Mouse (Mus musculus): ENCODE data around the gene Armc9. TPM values are rescaled to one million over a fixed set of nuclear protein-coding genes. Genes with fewer than 3 reads are reported as not detected.

The Armc9 gene
- polyA plus RNA-seq, 1 experiment from 2014 or later, result 30.5 TPM

DNA sequence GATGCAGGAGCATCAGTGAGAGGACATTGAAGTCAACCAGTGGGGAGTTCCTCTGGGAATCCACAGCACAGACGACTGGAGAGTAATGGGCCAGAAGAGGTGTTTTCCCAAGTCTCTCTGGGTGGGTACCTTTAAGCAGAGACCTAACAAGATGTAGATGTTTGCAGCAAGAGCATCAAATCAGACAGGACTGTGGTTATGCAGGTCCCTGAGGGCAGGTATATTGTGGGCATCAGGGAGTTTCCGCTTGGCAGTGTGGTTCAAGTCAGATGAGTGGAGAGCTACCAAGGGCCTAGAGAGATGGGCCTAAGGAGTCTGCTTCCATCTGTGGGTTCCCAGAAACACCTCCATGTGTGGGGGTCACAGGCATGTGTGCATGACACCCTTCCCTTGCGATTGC is 1.5 kb downstream of the Armc9 start:
- WGBS, result 88% methylated on average over 3 of the region's 3 CpGs
- H3K27ac ChIP-seq (ENCODE audit: low read depth, low read length), result no peak overlapping the region
- H3K4me1 ChIP-seq (ENCODE audit: control insufficient read depth, insufficient read depth, low read length), result peaks cover 5% of the 10 kb centered on the region; the same call in 1 of the 2 replicates
- no peaks in the 10 kb centered on the region for H3K9me3 ChIP-seq (ENCODE audit: control insufficient read depth, low read length)
- H3K27me3 ChIP-seq (ENCODE audit: control insufficient read depth, insufficient read depth, low read length), result no peaks in the 10 kb centered on the region
- H3K36me3 ChIP-seq (ENCODE audit: control insufficient read depth, insufficient read depth, low read length), result peaks cover 21% of the 10 kb centered on the region; the same call in 1 of the 2 replicates
- no peak overlapping the region for H3K4me3 ChIP-seq (ENCODE audit: low read length)
- ATAC-seq (ENCODE audit: low FRiP score, low TSS enrichment), result no peak
- peak overlapping the region; percentile 13; the same call in 1 of the 2 replicates for H3K9ac ChIP-seq (ENCODE audit: low read depth, low read length)
- H3K4me2 ChIP-seq (replicated peaks; ENCODE audit: low read depth, low read length), result no peak overlapping the region

GRCm38 (mm10) chr1:86156595-86156994 is 2.0 kb downstream of the Armc9 start:
- Histone ChIP-seq H3K9ac (ENCODE audit: low read depth, low read length) (no peak overlapping the region), H3K36me3 (ENCODE audit: control insufficient read depth, insufficient read depth, low read length) (peaks cover 25% of the 10 kb centered on the region), H3K27ac (ENCODE audit: low read depth, low read length) (no peak overlapping the region), H3K27me3 (ENCODE audit: control insufficient read depth, insufficient read depth, low read length) (no peaks in the 10 kb centered on the region), H3K9me3 (ENCODE audit: control insufficient read depth, low read length) (no peaks in the 10 kb centered on the region), H3K4me3 (ENCODE audit: low read length) (no peak overlapping the region), H3K4me1 (ENCODE audit: control insufficient read depth, insufficient read depth, low read length) (peaks cover 5% of the 10 kb centered on the region; the same call in 1 of the 2 replicates), H3K4me2 (replicated peaks; ENCODE audit: low read depth, low read length) (no peak overlapping the region)
- 93% methylated on average over 6 of the region's 6 CpGs for WGBS
- no peak for ATAC-seq (ENCODE audit: low FRiP score, low TSS enrichment)

DNA sequence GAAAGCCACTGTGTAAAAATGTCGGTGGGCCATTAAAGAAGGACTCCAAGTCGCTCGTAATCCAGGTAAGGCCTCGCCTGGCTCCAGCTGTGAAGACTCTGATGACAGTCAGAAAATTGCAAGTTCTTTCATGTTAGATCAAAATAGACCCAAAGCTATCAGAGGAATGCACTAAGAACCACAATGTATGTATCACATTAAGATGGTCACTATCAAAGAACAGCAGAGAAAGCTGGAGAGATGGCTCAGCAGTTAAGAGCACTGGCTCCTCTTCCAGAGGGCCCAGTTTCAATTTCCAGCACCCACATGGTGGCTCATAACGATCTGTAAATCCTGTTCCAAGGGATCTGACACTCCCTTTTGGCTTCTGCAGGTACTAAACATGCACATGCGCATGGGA is 5.5 kb downstream of the Armc9 start:
- 92% methylated on average over 6 of the region's 6 CpGs for WGBS
- no peaks in the 10 kb centered on the region for H3K27me3 ChIP-seq (ENCODE audit: control insufficient read depth, insufficient read depth, low read length)
- peaks cover 41% of the 10 kb centered on the region for H3K36me3 ChIP-seq (ENCODE audit: control insufficient read depth, insufficient read depth, low read length)
- peaks cover 5% of the 10 kb centered on the region; the same call in 1 of the 2 replicates for H3K4me1 ChIP-seq (ENCODE audit: control insufficient read depth, insufficient read depth, low read length)
- no peaks in the 10 kb centered on the region for H3K9me3 ChIP-seq (ENCODE audit: control insufficient read depth, low read length)
- no peak for ATAC-seq (ENCODE audit: low FRiP score, low TSS enrichment)
- no peak overlapping the region for H3K4me2 ChIP-seq (replicated peaks; ENCODE audit: low read depth, low read length)
- no peak overlapping the region for H3K27ac ChIP-seq (ENCODE audit: low read depth, low read length)
- H3K9ac ChIP-seq (ENCODE audit: low read depth, low read length), result no peak overlapping the region
- H3K4me3 ChIP-seq (ENCODE audit: low read length), result no peak overlapping the region

DNA sequence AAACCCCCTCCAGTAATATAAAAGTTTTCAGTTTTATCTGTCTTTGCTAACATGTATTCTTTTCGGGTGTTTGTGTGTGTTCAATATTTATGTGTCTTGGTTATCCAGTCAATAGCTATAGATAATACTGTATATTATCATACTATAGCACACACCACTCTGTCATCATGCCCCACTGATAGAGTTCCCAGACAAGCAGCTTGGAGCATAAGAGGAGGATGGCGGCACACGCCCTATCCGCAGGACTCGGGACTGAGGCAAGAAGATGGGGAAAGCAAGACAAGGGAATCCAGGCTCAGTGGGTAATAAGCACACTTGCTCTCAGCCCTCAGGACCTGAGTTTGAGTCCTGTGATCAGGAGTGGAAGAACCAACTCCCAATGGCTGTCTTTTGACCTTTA is 5.9 kb downstream of the Armc9 start:
- WGBS, result 95% methylated on average over 5 of the region's 5 CpGs
- no peak overlapping the region for H3K27ac ChIP-seq (ENCODE audit: low read depth, low read length)
- H3K4me3 ChIP-seq (ENCODE audit: low read length), result no peak overlapping the region
- H3K9me3 ChIP-seq (ENCODE audit: control insufficient read depth, low read length), result no peaks in the 10 kb centered on the region
- peaks cover under 1% of the 10 kb centered on the region; the same call in 1 of the 2 replicates for H3K4me1 ChIP-seq (ENCODE audit: control insufficient read depth, insufficient read depth, low read length)
- H3K27me3 ChIP-seq (ENCODE audit: control insufficient read depth, insufficient read depth, low read length), result no peaks in the 10 kb centered on the region
- no peak overlapping the region for H3K9ac ChIP-seq (ENCODE audit: low read depth, low read length)
- ATAC-seq (ENCODE audit: low FRiP score, low TSS enrichment), result no peak
- peaks cover 44% of the 10 kb centered on the region for H3K36me3 ChIP-seq (ENCODE audit: control insufficient read depth, insufficient read depth, low read length)
- H3K4me2 ChIP-seq (replicated peaks; ENCODE audit: low read depth, low read length), result no peak overlapping the region

DNA sequence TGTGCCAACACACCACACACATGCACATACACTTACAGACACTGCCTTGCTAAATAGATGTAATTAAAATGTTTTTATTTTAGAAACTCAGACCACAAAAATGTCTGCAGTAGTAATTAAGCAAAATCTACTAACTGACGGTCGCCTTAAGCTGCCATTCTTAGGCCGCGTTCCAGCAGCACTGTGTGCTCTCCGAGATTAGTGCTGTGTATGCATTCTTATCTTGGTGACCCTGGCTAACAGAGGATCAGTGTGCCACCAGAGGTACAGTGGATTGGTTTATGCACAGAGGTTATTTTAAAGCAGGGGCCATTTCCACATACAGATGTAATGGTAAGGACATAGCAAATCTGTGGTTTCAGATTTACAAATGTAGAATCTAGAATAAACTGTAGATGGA is 6.5 kb downstream of the Armc9 start:
- Histone ChIP-seq H3K4me1 (ENCODE audit: control insufficient read depth, insufficient read depth, low read length) (no peaks in the 10 kb centered on the region), H3K4me2 (replicated peaks; ENCODE audit: low read depth, low read length) (no peak overlapping the region), H3K9ac (ENCODE audit: low read depth, low read length) (no peak overlapping the region), H3K4me3 (ENCODE audit: low read length) (no peak overlapping the region), H3K9me3 (ENCODE audit: control insufficient read depth, low read length) (no peaks in the 10 kb centered on the region), H3K36me3 (ENCODE audit: control insufficient read depth, insufficient read depth, low read length) (peaks cover 44% of the 10 kb centered on the region), H3K27ac (ENCODE audit: low read depth, low read length) (no peak overlapping the region), H3K27me3 (ENCODE audit: control insufficient read depth, insufficient read depth, low read length) (no peaks in the 10 kb centered on the region)
- 97% methylated on average over 5 of the region's 5 CpGs for WGBS
- ATAC-seq (ENCODE audit: low FRiP score, low TSS enrichment), result no peak

- Histone ChIP-seq H3K36me3 (ENCODE audit: control insufficient read depth, insufficient read depth, low read length) (peaks cover 42% of the 10 kb centered on the region), H3K9ac (ENCODE audit: low read depth, low read length) (no peak overlapping the region), H3K27me3 (ENCODE audit: control insufficient read depth, insufficient read depth, low read length) (no peaks in the 10 kb centered on the region), H3K4me2 (replicated peaks; ENCODE audit: low read depth, low read length) (no peak overlapping the region), H3K9me3 (ENCODE audit: control insufficient read depth, low read length) (no peaks in the 10 kb centered on the region), H3K27ac (ENCODE audit: low read depth, low read length) (no peak overlapping the region), H3K4me1 (ENCODE audit: control insufficient read depth, insufficient read depth, low read length) (no peaks in the 10 kb centered on the region), H3K4me3 (ENCODE audit: low read length) (no peak overlapping the region)
- WGBS, result 96% methylated on average over 5 of the region's 5 CpGs
- no peak for ATAC-seq (ENCODE audit: low FRiP score, low TSS enrichment)
These were observed 20.0 kb downstream of the Armc9 start for GRCm38 (mm10) chr1:86174602-86175001.

DNA sequence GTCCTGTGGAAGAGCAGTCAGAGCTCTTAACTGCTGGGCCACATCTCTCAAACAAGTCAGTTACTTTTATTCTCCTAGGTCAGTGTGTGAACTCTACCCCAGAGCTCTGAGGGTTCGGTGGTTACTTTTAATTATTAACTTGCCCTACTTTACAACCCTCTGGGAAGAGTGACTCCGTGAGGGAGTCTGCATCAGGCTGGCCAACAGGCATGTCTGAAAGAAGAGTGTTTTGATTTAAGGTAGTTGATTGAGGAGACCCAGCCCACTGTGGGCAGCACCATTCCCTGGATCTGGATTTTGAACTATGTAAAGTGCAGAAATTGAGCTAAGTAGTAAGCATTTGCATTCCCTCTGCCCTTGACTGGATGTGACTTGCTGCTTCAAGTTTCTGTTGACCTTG is 21.5 kb downstream of the Armc9 start:
- Histone ChIP-seq H3K9me3 (ENCODE audit: control insufficient read depth, low read length) (no peaks in the 10 kb centered on the region), H3K9ac (ENCODE audit: low read depth, low read length) (no peak overlapping the region), H3K4me2 (replicated peaks; ENCODE audit: low read depth, low read length) (no peak overlapping the region), H3K27ac (ENCODE audit: low read depth, low read length) (no peak overlapping the region), H3K4me3 (ENCODE audit: low read length) (no peak overlapping the region), H3K27me3 (ENCODE audit: control insufficient read depth, insufficient read depth, low read length) (no peaks in the 10 kb centered on the region), H3K36me3 (ENCODE audit: control insufficient read depth, insufficient read depth, low read length) (peaks cover 37% of the 10 kb centered on the region; the same call in 1 of the 2 replicates), H3K4me1 (ENCODE audit: control insufficient read depth, insufficient read depth, low read length) (no peaks in the 10 kb centered on the region)
- WGBS, result 66% methylated on average over 2 of the region's 2 CpGs
- ATAC-seq (ENCODE audit: low FRiP score, low TSS enrichment), result no peak

GRCm38 (mm10) chr1:86178462-86179253 is 24.1 kb downstream of the Armc9 start:
- WGBS, result 47% methylated on average over 7 of the region's 7 CpGs
- Histone ChIP-seq H3K4me1 (ENCODE audit: control insufficient read depth, insufficient read depth, low read length) (no peaks in the 10 kb centered on the region), H3K9me3 (ENCODE audit: control insufficient read depth, low read length) (no peaks in the 10 kb centered on the region), H3K4me3 (ENCODE audit: low read length) (no peak overlapping the region), H3K27me3 (ENCODE audit: control insufficient read depth, insufficient read depth, low read length) (no peaks in the 10 kb centered on the region), H3K4me2 (replicated peaks; ENCODE audit: low read depth, low read length) (no peak overlapping the region), H3K27ac (ENCODE audit: low read depth, low read length) (no peak overlapping the region), H3K9ac (ENCODE audit: low read depth, low read length) (no peak overlapping the region), H3K36me3 (ENCODE audit: control insufficient read depth, insufficient read depth, low read length) (peaks cover 24% of the 10 kb centered on the region; the same call in 1 of the 2 replicates)
- peak; percentile 54 for ATAC-seq (ENCODE audit: low FRiP score, low TSS enrichment)

- peaks cover 8% of the 10 kb centered on the region; the same call in 1 of the 2 replicates for H3K36me3 ChIP-seq (ENCODE audit: control insufficient read depth, insufficient read depth, low read length)
- H3K4me2 ChIP-seq (replicated peaks; ENCODE audit: low read depth, low read length), result no peak overlapping the region
- H3K4me3 ChIP-seq (ENCODE audit: low read length), result no peak overlapping the region
- H3K9ac ChIP-seq (ENCODE audit: low read depth, low read length), result no peak overlapping the region
- H3K4me1 ChIP-seq (ENCODE audit: control insufficient read depth, insufficient read depth, low read length), result no peaks in the 10 kb centered on the region
- no peaks in the 10 kb centered on the region for H3K9me3 ChIP-seq (ENCODE audit: control insufficient read depth, low read length)
- no peaks in the 10 kb centered on the region for H3K27me3 ChIP-seq (ENCODE audit: control insufficient read depth, insufficient read depth, low read length)
- 69% methylated on average over 5 of the region's 5 CpGs for WGBS
- no peak overlapping the region for H3K27ac ChIP-seq (ENCODE audit: low read depth, low read length)
- no peak for ATAC-seq (ENCODE audit: low FRiP score, low TSS enrichment)
These were observed 27.6 kb downstream of the Armc9 start for GRCm38 (mm10) chr1:86182004-86182709.

Data from kidney, embryonic 14.5 days (tissue).